Mouse (Mus musculus): Measurements from ENCODE around the gene Tubb4a. TPM values are rescaled to one million over a fixed set of nuclear protein-coding genes. Genes with fewer than 3 reads are reported as not detected.

The Tubb4a gene
- polyA plus RNA-seq, 1 experiment from 2014 or later: 394 TPM

GRCm38 (mm10) chr17:57094222-57094621, 6.6 kb upstream of the Tubb4a start:
- Histone ChIP-seq H3K27ac (ENCODE audit: low read length) (no peak overlapping the region), H3K9ac (ENCODE audit: low read depth, low read length) (no peak overlapping the region), H3K4me1 (ENCODE audit: control insufficient read depth, insufficient read depth, low read length) (peaks cover 6% of the 10 kb centered on the region; the same call in 1 of the 2 replicates), H3K27me3 (ENCODE audit: control insufficient read depth, insufficient read depth, low read depth, low read length) (no peaks in the 10 kb centered on the region), H3K36me3 (ENCODE audit: control insufficient read depth, insufficient read depth, low read length) (no peaks in the 10 kb centered on the region), H3K4me2 (ENCODE audit: low read length) (no peak overlapping the region), H3K4me3 (ENCODE audit: low read depth, low read length) (no peak overlapping the region), H3K9me3 (replicated peaks; ENCODE audit: control insufficient read depth, low read length, poor library complexity, severe bottlenecking) (no peaks in the 10 kb centered on the region)
- 100% methylated on average over 3 of the region's 3 CpGs for WGBS
- ATAC-seq: no peak

GRCm38 (mm10) chr17:57085970-57086757, 1.4 kb downstream of the Tubb4a start:
- peak overlapping the region; percentile 57 for H3K4me3 ChIP-seq (ENCODE audit: low read depth, low read length)
- H3K36me3 ChIP-seq (ENCODE audit: control insufficient read depth, insufficient read depth, low read length): peaks cover 19% of the 10 kb centered on the region
- peaks cover 14% of the 10 kb centered on the region for H3K4me1 ChIP-seq (ENCODE audit: control insufficient read depth, insufficient read depth, low read length)
- no peaks in the 10 kb centered on the region for H3K27me3 ChIP-seq (ENCODE audit: control insufficient read depth, insufficient read depth, low read depth, low read length)
- H3K4me2 ChIP-seq (ENCODE audit: low read length): peak overlapping the region; percentile 74
- H3K9ac ChIP-seq (ENCODE audit: low read depth, low read length): no peak overlapping the region; the same call in 1 of the 2 replicates
- WGBS: 92% methylated on average over 11 of the region's 11 CpGs
- ATAC-seq: no peak
- H3K27ac ChIP-seq (ENCODE audit: low read length): no peak overlapping the region
- H3K9me3 ChIP-seq (replicated peaks; ENCODE audit: control insufficient read depth, low read length, poor library complexity, severe bottlenecking): no peaks in the 10 kb centered on the region

GRCm38 (mm10) chr17:57082481-57082880, 5.1 kb downstream of the Tubb4a start:
- Histone ChIP-seq H3K27ac (ENCODE audit: low read length) (no peak overlapping the region), H3K9ac (ENCODE audit: low read depth, low read length) (no peak overlapping the region), H3K4me1 (ENCODE audit: control insufficient read depth, insufficient read depth, low read length) (peaks cover 12% of the 10 kb centered on the region), H3K4me2 (ENCODE audit: low read length) (no peak overlapping the region), H3K9me3 (replicated peaks; ENCODE audit: control insufficient read depth, low read length, poor library complexity, severe bottlenecking) (no peaks in the 10 kb centered on the region), H3K36me3 (ENCODE audit: control insufficient read depth, insufficient read depth, low read length) (peaks cover 37% of the 10 kb centered on the region), H3K27me3 (ENCODE audit: control insufficient read depth, insufficient read depth, low read depth, low read length) (no peaks in the 10 kb centered on the region), H3K4me3 (ENCODE audit: low read depth, low read length) (no peak overlapping the region)
- WGBS: 85% methylated on average over 5 of the region's 5 CpGs
- ATAC-seq: no peak

GRCm38 (mm10) chr17:57081234-57081842, 6.2 kb downstream of the Tubb4a start:
- WGBS: 96% methylated on average over 31 of the region's 31 CpGs
- Histone ChIP-seq H3K9ac (ENCODE audit: low read depth, low read length) (no peak overlapping the region), H3K27ac (ENCODE audit: low read length) (no peak overlapping the region), H3K4me3 (ENCODE audit: low read depth, low read length) (no peak overlapping the region), H3K4me2 (ENCODE audit: low read length) (no peak overlapping the region), H3K9me3 (replicated peaks; ENCODE audit: control insufficient read depth, low read length, poor library complexity, severe bottlenecking) (no peaks in the 10 kb centered on the region), H3K4me1 (ENCODE audit: control insufficient read depth, insufficient read depth, low read length) (peaks cover 11% of the 10 kb centered on the region), H3K36me3 (ENCODE audit: control insufficient read depth, insufficient read depth, low read length) (peaks cover 37% of the 10 kb centered on the region), H3K27me3 (ENCODE audit: control insufficient read depth, insufficient read depth, low read depth, low read length) (no peaks in the 10 kb centered on the region)
- no peak for ATAC-seq

- no peak overlapping the region for H3K9ac ChIP-seq (ENCODE audit: low read depth, low read length)
- no peaks in the 10 kb centered on the region for H3K27me3 ChIP-seq (ENCODE audit: control insufficient read depth, insufficient read depth, low read depth, low read length)
- peaks cover 31% of the 10 kb centered on the region for H3K36me3 ChIP-seq (ENCODE audit: control insufficient read depth, insufficient read depth, low read length)
- H3K9me3 ChIP-seq (replicated peaks; ENCODE audit: control insufficient read depth, low read length, poor library complexity, severe bottlenecking): no peaks in the 10 kb centered on the region
- H3K4me2 ChIP-seq (ENCODE audit: low read length): no peak overlapping the region
- no peak overlapping the region for H3K27ac ChIP-seq (ENCODE audit: low read length)
- no peak overlapping the region for H3K4me3 ChIP-seq (ENCODE audit: low read depth, low read length)
- ATAC-seq: no peak
- WGBS: 85% methylated on average over 3 of the region's 3 CpGs
- peaks cover 5% of the 10 kb centered on the region for H3K4me1 ChIP-seq (ENCODE audit: control insufficient read depth, insufficient read depth, low read length)
Observed at GRCm38 (mm10) chr17:57079919-57080318, 7.7 kb downstream of the Tubb4a start.

- H3K9ac ChIP-seq (ENCODE audit: low read depth, low read length): no peak within 1 kb of the TSS
- no peak within 1 kb of the TSS for H3K27ac ChIP-seq (ENCODE audit: low read length)
- peak; percentile 27; the same call in 1 of the 2 replicates for ATAC-seq
- no peak within 1 kb of the TSS for H3K4me3 ChIP-seq (ENCODE audit: low read depth, low read length)
- no peaks in the 10 kb centered on the region for H3K27me3 ChIP-seq (ENCODE audit: control insufficient read depth, insufficient read depth, low read depth, low read length)
- H3K4me2 ChIP-seq (ENCODE audit: low read length): no peak within 1 kb of the TSS
- 53% methylated on average over 6 of the region's 6 CpGs for WGBS
- H3K36me3 ChIP-seq (ENCODE audit: control insufficient read depth, insufficient read depth, low read length): peaks cover 24% of the 10 kb centered on the region
- H3K9me3 ChIP-seq (replicated peaks; ENCODE audit: control insufficient read depth, low read length, poor library complexity, severe bottlenecking): no peaks in the 10 kb centered on the region
- peaks cover 2% of the 10 kb centered on the region for H3K4me1 ChIP-seq (ENCODE audit: control insufficient read depth, insufficient read depth, low read length)
Observed at GRCm38 (mm10) chr17:57078336-57078735, 9.2 kb downstream of the Tubb4a start, which contains the start of gene Dennd1c. Gene Dennd1c, minus strand, starts transcription at chr17:57078514.

GRCm38 (mm10) chr17:57076916-57077315, 10.7 kb downstream of the Tubb4a start:
- Histone ChIP-seq H3K4me1 (ENCODE audit: control insufficient read depth, insufficient read depth, low read length) (no peaks in the 10 kb centered on the region), H3K9ac (ENCODE audit: low read depth, low read length) (no peak overlapping the region), H3K9me3 (replicated peaks; ENCODE audit: control insufficient read depth, low read length, poor library complexity, severe bottlenecking) (no peaks in the 10 kb centered on the region), H3K4me3 (ENCODE audit: low read depth, low read length) (no peak overlapping the region), H3K27ac (ENCODE audit: low read length) (no peak overlapping the region), H3K27me3 (ENCODE audit: control insufficient read depth, insufficient read depth, low read depth, low read length) (no peaks in the 10 kb centered on the region), H3K36me3 (ENCODE audit: control insufficient read depth, insufficient read depth, low read length) (peaks cover 24% of the 10 kb centered on the region), H3K4me2 (ENCODE audit: low read length) (no peak overlapping the region)
- no peak for ATAC-seq
- 64% methylated on average over 3 of the region's 3 CpGs for WGBS

GRCm38 (mm10) chr17:57070699-57071098, 16.9 kb downstream of the Tubb4a start:
- ATAC-seq: 0 out of 2 replicates have a peak, but pooled peaks have one; percentile 5
- H3K4me2 ChIP-seq (ENCODE audit: low read length): peak overlapping the region; percentile 31
- no peaks in the 10 kb centered on the region for H3K4me1 ChIP-seq (ENCODE audit: control insufficient read depth, insufficient read depth, low read length)
- no peaks in the 10 kb centered on the region for H3K9me3 ChIP-seq (replicated peaks; ENCODE audit: control insufficient read depth, low read length, poor library complexity, severe bottlenecking)
- no peaks in the 10 kb centered on the region for H3K27me3 ChIP-seq (ENCODE audit: control insufficient read depth, insufficient read depth, low read depth, low read length)
- WGBS: 3% methylated on average over 11 of the region's 11 CpGs
- H3K9ac ChIP-seq (ENCODE audit: low read depth, low read length): no peak overlapping the region
- H3K4me3 ChIP-seq (ENCODE audit: low read depth, low read length): peak overlapping the region; percentile 20
- no peak overlapping the region for H3K27ac ChIP-seq (ENCODE audit: low read length)
- no peaks in the 10 kb centered on the region for H3K36me3 ChIP-seq (ENCODE audit: control insufficient read depth, insufficient read depth, low read length)

- no peaks in the 10 kb centered on the region for H3K36me3 ChIP-seq (ENCODE audit: control insufficient read depth, insufficient read depth, low read length)
- no peaks in the 10 kb centered on the region for H3K27me3 ChIP-seq (ENCODE audit: control insufficient read depth, insufficient read depth, low read depth, low read length)
- H3K4me1 ChIP-seq (ENCODE audit: control insufficient read depth, insufficient read depth, low read length): no peaks in the 10 kb centered on the region
- no peak for ATAC-seq
- H3K9me3 ChIP-seq (replicated peaks; ENCODE audit: control insufficient read depth, low read length, poor library complexity, severe bottlenecking): no peaks in the 10 kb centered on the region
- WGBS: 16% methylated on average over 9 of the region's 9 CpGs
- no peak overlapping the region for H3K9ac ChIP-seq (ENCODE audit: low read depth, low read length)
- no peak overlapping the region for H3K27ac ChIP-seq (ENCODE audit: low read length)
- peak overlapping the region; percentile 20 for H3K4me3 ChIP-seq (ENCODE audit: low read depth, low read length)
- peak overlapping the region; percentile 31 for H3K4me2 ChIP-seq (ENCODE audit: low read length)
Observed at GRCm38 (mm10) chr17:57070272-57070671, 17.3 kb downstream of the Tubb4a start.
